Mouse (Mus musculus): ENCODE results near the gene Olfr288.

Olfr288 gene

DNA sequence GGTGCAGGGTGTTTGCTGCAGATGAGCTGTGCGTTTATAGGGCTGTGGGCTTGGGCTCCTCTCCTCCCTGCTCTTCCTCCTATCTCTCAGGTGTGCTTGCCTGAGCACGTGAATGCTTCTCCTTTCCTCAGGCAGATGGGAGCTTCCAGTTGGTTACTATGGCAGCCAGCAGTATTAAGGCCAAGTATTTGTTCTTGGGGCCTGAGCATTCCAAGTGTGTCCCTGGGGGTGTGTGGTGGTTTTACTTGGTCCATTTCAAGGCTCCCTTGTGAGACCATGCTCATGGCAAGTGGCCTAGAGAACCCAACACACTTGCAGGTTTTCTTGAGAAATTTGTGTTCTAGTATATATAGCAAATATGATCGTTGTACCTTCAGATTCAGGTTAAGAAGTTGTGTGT, at the start of gene Olfr288:
Olfr288 (minus strand) TSS at position 101 of the 400 bp plus-strand sequence.
- DNase-seq (ENCODE audit: low spot score) = no peak

GRCm38 (mm10) chr15:98235442-98235841, 40.1 kb upstream of the Olfr288 start:
- no peak for DNase-seq (ENCODE audit: low spot score)

- DNase-seq (ENCODE audit: low spot score) = no peak
These were observed 39.0 kb upstream of the Olfr288 start, which contains the start of gene Olfr286 for GRCm38 (mm10) chr15:98234350-98234749. Gene Olfr286 (minus strand): TSS chr15:98234450.

DNA sequence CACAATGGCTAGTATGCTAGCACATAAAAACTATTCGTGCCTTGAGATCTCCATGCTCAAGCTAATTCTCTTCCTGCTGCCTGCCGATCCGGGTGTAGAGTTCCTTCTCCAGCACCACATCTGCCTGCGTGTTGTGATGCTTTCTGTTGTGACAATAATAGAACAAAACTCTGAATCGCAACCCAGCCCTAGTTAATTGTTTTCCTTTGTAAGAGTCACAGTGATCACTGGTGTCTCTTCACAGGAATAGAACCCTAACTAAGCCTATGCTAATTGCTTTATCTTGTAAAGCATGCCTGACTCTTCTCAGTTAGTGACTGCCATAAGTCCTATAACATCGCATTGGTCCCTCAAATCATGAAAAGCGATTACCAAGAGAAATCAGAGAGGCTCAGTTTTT, 30.8 kb upstream of the Olfr288 start:
- no peak for DNase-seq (ENCODE audit: low spot score)

GRCm38 (mm10) chr15:98225610-98226009, 30.3 kb upstream of the Olfr288 start:
- no peak for DNase-seq (ENCODE audit: low spot score)

DNA sequence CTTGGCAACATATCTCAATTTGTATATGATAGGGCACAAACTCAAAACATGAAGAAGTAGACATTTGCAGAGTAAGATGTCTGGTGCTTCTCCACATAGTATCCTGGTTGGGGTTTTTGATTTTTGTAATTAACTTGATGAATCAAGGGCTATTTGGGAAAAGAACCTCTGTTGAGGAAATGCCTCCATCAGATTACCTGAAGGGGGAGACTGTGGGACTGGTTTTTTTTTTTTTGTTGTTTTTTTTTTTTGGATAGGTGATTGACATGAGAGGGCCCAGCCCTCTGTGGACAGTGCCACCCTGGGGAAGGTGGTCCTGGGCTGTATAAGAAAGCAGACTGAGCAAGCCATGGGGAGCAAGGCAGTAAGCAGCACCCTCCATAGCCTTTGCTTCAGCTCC, 27.0 kb upstream of the Olfr288 start:
- no peak for DNase-seq (ENCODE audit: low spot score)

GRCm38 (mm10) chr15:98220877-98221276, 25.5 kb upstream of the Olfr288 start, which contains the start of the genes Gm44579 and Olfr287:
Gene Gm44579 (minus strand): TSS chr15:98220977.
Gene Olfr287 (minus strand): TSS chr15:98221056.
- no peak for DNase-seq (ENCODE audit: low spot score)

DNA sequence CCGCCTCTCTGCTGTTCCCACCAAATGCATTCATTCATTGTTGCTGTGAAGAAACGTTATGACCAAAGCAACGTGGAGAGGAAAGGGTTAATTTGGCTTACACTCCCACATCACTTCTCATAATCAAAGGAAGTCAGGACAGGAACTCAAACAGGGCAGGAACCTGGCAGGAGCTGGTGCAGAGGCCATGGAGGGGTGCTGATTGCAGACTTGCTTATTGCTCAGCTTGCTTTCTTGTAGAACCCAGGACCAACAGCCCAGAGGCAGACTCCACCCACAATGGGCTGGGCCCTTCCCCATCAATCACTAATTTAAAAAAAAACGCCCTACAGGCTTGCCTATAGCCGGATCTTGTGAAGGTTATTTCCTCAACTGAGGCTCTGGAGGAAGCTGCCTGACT, 18.8 kb upstream of the Olfr288 start:
- DNase-seq (ENCODE audit: low spot score) = no peak

- no peak for DNase-seq (ENCODE audit: low spot score)
These were observed 18.1 kb upstream of the Olfr288 start for GRCm38 (mm10) chr15:98213336-98213870.

DNA sequence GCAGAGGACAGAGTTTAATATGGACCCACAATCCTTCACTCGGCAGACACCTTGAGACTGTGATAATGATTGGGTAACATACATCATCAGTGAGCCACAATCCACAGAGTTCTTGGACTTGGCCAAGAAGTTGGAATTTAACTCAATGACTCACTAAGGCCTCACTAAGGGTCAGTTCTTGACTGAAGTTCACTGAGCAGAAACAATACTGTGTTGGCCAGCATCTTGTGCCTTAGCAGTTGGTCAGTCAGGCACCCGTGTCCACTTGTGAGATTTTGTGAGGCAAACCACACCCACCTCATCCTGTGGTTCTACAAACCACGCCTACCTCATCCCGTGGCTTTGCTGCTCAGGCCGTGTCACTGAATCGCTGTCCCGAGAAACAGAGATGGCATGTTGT, 14.3 kb upstream of the Olfr288 start:
- no peak for DNase-seq (ENCODE audit: low spot score)

DNA sequence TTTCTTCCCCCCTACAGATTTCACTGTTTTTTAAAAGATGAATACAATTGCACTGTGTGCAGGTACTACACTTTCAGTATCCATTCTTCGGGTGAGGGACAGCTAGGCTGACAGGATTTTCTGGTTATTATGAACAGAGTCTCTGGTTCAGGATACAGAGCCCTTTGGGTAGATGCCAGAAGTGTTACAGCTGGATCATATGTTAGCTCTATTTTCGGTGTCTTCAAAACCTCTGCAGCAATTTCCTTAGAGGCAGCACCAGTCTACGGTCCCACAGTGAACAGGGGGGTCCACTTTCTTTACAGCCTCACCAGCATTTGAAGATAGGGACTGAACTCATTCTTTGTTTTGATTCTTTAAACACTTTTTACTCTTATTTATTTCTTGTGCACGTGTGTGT, 10.9 kb downstream of the Olfr288 start:
- no peak for DNase-seq (ENCODE audit: low spot score)

- no peak for DNase-seq (ENCODE audit: low spot score)
These were observed 13.3 kb downstream of the Olfr288 start for GRCm38 (mm10) chr15:98181856-98182570.

DNA sequence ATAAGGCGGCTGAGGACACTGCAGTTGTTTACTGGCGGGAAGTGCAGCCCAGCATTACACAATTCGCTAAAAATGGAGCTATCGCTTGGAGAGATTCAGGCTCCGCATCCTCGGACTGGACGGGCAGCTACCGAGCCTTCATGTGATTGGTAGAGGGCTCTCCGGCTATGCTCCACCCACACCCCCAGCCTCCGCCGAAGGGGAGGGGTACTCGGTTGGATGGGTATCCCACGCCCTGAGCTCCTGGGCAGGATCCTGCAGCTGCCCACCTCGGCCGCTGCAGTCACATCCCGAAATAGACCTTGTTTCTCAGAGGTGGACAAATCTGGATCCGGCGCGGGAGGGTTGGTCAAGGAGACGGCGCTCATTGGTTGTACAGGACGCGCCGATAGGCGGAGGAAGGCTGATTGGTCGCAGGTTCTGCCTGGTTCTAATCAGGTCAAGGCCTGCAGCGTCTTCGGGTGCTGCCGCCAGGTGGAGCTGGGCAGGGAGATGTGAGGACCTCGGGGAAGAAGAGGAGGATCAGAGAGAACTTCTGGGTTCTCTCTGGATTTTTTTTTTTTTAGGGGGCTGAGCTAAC, 14.1 kb downstream of the Olfr288 start:
- DNase-seq (ENCODE audit: low spot score) = peak; percentile 92

DNA sequence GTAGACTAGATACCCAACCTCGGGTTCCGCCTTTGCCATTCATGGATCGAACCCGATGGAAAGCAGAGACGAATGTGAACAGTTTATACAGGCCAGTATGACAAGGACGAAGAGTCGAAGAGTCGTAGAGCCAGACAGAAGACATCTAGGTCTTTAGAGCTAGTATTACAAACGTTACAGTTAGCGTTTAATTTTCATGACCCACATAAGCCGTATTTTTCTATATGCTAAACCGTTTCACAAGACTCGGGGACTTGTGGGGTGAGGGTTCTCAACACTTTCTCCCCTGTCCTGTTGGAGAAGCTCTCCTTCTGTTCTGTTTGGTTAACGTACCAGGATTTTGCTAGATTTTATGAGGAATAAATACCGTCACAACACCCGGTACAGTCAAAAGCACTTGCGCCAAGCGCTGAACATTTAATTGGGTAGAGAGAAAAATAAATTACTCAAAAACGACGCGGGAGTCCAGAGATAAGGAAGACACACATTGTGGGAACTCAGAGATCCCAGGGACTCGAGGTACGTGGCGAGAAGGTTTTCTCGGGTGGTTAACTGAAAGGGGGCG, 14.7 kb downstream of the Olfr288 start:
- DNase-seq (ENCODE audit: low spot score) = no peak

- DNase-seq (ENCODE audit: low spot score) = no peak
These were observed 18.0 kb downstream of the Olfr288 start for GRCm38 (mm10) chr15:98177320-98177719.

DNA sequence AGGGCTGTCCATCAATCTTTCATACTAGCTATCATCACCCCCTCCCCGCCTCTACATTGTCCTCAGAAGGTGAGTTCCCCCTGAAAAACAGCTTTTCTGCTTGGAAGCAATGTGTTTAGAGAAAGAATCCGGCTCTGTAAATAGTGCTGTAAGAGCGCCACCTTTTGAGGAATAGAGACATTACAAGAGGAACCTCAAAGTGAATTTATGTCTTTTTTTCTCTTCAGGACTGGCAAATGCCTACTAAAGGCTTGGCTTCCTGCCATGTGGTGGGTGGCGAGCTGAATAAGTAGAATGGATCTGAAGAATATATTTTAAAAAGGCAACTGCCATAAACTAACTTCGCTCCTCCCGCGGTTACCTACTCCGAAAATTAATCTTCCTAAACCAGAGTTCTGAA, 21.5 kb downstream of the Olfr288 start:
- DNase-seq (ENCODE audit: low spot score) = no peak

DNA sequence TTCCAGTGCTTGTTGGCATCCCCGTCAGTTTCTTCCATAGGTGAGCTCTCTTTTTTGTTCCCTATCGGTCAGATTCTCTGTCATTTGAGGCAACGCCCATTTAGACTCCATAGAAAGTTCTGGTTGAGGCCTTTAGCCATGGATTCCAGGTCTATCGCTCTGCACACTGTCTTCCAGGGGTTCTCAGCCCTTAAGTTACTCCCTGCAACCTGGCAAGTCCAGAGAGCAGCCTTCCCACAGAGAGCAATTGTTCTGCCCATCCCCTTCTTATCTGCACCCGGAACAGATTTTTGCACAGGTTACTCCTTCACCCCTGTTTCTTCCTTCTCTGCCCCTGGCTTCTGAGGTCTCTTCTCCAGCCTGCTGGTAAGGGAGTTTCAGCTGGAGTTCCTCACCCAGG, 23.2 kb downstream of the Olfr288 start:
- no peak for DNase-seq (ENCODE audit: low spot score)

DNA sequence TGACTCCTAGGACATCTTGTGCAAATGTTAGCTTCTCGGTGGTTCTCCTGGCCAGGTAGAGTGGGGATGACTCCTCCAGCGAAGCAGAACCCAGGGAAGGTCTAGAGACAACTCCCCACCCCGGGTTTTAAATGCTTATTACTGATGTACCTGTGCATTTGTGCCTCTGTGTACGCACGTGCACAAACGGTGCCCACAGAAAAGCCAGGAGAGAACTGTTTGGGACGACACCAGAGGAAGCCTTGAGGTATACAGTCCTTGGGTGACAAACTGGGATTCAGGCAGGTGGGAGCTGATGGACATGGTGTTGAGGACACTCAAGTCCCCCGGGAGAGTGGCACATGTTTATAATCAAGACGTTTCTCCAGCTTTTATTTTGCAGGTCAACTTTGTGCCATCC, 24.4 kb downstream of the Olfr288 start:
- DNase-seq (ENCODE audit: low spot score) = no peak

DNA sequence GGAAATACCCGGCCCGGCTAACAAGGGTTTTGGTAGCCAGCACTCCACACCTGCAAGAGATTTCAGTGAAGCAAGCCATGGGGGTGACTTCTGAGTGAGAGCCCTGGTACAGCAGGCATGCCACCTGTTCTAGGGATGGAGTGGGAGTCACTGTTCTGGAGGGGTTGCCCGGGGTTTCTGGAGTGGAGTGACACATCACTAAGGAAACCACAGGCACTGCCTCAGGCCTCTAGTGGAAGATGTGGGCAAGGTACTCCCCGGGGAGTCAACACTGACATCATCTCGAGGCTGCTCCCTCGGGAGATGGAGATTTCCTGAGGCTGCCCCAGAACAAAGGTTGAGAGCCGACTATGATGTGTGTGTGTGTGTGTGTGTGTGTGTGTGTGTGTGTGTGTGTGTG, 25.0 kb downstream of the Olfr288 start:
- DNase-seq (ENCODE audit: low spot score) = no peak

DNA sequence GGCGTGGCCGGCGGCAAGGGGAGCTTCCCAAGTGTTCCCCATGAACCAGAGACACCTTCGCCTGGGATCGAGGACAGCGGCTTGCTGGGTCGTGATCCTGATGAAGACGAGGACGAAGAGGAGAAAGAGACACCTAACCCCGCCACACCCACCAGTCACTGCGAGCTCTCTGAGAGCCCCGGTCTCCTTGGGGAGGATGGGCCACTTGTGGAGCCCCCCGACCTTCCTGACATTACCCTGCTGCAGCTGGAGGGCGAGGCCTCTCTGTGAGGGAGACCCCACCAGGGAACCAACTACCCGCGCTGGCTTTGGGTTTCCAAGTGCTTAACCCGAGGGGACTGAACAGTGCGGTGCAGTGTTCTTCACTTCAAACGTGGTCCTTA, 26.7 kb downstream of the Olfr288 start:
- DNase-seq (ENCODE audit: low spot score) = no peak

DNA sequence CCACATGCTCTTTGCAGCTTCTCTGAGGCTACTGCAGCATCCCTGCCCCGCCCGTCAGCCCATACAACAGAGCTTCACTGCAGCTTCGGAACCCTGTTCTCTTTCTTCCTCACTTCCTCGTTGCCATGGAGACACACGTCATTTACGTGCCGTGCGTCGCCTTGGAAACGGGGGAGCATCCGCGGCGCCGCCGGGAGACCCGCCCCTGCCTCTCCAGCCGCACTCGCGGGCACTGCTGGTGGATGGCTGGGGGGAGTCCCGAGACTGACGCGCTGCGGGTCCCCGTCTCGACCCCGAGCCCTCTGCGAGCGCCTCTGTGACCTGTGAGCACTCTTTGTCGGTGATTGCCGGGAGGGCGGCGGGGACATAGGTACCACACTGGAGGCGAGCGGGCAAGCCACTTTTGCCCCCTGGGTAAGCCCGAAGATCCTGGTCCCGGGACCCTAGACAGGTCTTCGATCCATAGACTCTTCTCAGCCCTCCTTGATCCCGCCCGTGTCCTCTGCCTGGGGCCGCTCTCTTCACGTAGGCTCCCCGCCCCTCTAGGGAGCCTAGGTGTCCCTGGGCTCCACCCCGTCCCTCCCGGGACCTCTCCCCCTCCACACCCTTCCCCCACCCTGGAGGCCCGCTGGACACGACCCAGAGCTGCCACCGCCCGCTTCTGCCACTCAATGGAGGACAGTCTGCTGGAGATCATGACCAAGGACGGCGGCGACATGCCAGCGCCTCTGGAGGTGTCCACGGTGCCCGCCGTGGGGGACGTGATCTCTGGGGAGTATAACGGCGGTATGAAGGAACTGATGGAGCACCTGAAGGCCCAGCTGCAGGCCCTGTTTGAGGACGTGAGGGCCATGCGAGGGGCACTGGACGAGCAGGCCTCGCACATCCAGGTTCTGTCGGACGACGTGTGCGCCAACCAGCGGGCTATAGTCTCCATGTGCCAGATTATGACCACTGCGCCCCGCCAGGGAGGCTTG, 27.4 kb downstream of the Olfr288 start:
- DNase-seq (ENCODE audit: low spot score) = peak; percentile 70
